Mouse (Mus musculus) forebrain, embryonic 11.5 days (tissue): ENCODE measurements around the gene Gpr18. TPM values are rescaled to one million over a fixed set of nuclear protein-coding genes. Genes with fewer than 3 reads are reported as not detected.
"Not testable (repeated sequence)": the region's sequence is repeated elsewhere in the genome, so short reads cannot be mapped to it uniquely, and the experiment has no call there.

Experiments
- ATAC-seq: fragments of 200-750 bp; cut with Nextera tagmentation; replicated peaks from 2 replicates; pipeline ENCODE4 v1.8.0; 2017; ENCODE audit warnings: moderate TSS enrichment; ENCODE audit not compliant: low FRiP score
- DNase-seq: peaks from one replicate; pipeline ENCODE4 v3.0.0-alpha.2; 2017; ENCODE audit warnings: low spot score
- H3K27ac ChIP-seq: fragments of 300-500 bp; sonication (generic); 2 replicates; pipeline ENCODE4 v1.5.1; 2014; ENCODE audit warnings: low read depth, low read length
- H3K27me3 ChIP-seq: fragments of 300-500 bp; sonication (generic); 2 replicates; pipeline ENCODE4 v1.6.1; 2014; ENCODE audit warnings: mild to moderate bottlenecking, low read length, mixed read lengths; ENCODE audit not compliant: control insufficient read depth, insufficient read depth
- H3K36me3 ChIP-seq: fragments of 300-500 bp; sonication (generic); 2 replicates; pipeline ENCODE4 v1.6.1; 2014; ENCODE audit warnings: mild to moderate bottlenecking, low read length, moderate library complexity, mixed read lengths; ENCODE audit not compliant: control insufficient read depth, insufficient read depth
- H3K4me1 ChIP-seq: fragments of 300-500 bp; sonication (generic); replicated peaks from 2 replicates; pipeline ENCODE4 v1.6.1; 2014; ENCODE audit warnings: low read length, mixed read lengths; ENCODE audit not compliant: control insufficient read depth, insufficient read depth
- H3K4me2 ChIP-seq: fragments of 300-500 bp; sonication (generic); 2 replicates; pipeline ENCODE4 v1.6.1; 2014; ENCODE audit warnings: low read depth, mild to moderate bottlenecking, low read length, moderate library complexity, mixed read lengths; ENCODE audit not compliant: severe bottlenecking
- H3K4me3 ChIP-seq: fragments of 300-500 bp; sonication (generic); 2 replicates; pipeline ENCODE4 v1.5.1; 2014; ENCODE audit warnings: low read depth, low read length
- H3K9ac ChIP-seq: fragments of 300-500 bp; sonication (generic); 2 replicates; pipeline ENCODE4 v1.6.1; 2014; ENCODE audit warnings: low read length
- H3K9me3 ChIP-seq: fragments of 300-500 bp; sonication (generic); 2 replicates; pipeline ENCODE4 v1.6.1; 2016; ENCODE audit warnings: low read length, mixed read lengths; ENCODE audit not compliant: control insufficient read depth
- WGBS: fragments of 180-500 bp; shearing (Covaris S2); extraction: QIAGEN DNeasy Blood & Tissue Kit; methylation state at CpG from one replicate; pipeline ENCODE4 v1.1.7; 2014; 5-methylcytosine and 5-hydroxymethylcytosine counted together
- polyA plus RNA-seq: library from polyadenylated mRNA; unstranded; fragments of >200 nt; fragmentation: Nextera tagmentation; extraction: Ambion mirVana; gene quantifications from 2 replicates; pipeline ENCODE4 v1.2.1, GENCODE M21; 2014

The Gpr18 gene
- polyA plus RNA-seq, 1 experiment from 2014 or later, result 0.49 TPM

GRCm38 (mm10) chr14:121865162-121865561 lies 50.4 kb downstream of the Gpr18 start:
- H3K27ac ChIP-seq, H3K36me3 ChIP-seq, H3K27me3 ChIP-seq, ATAC-seq, H3K4me3 ChIP-seq, H3K4me2 ChIP-seq, H3K4me1 ChIP-seq, H3K9me3 ChIP-seq, H3K9ac ChIP-seq: not testable (repeated sequence)
- WGBS, result 3% methylated on average over 2 of the region's 2 CpGs
- DNase-seq, result peak; percentile 78

Other genes starting within 250 kb of the Gpr18 start
- 4.2 and 4.7 TPM in 2 replicates for gene Dock9, start 117.9 kb downstream of the Gpr18 start, polyA plus RNA-seq
- 72.9 and 76.9 TPM in 2 replicates for gene Ubac2, start 37.2 kb downstream of the Gpr18 start, polyA plus RNA-seq
- 1.9 and 2.4 TPM in 2 replicates for gene Gpr183, start 49.4 kb upstream of the Gpr18 start, polyA plus RNA-seq
- gene Timm8a2, start 118.9 kb upstream of the Gpr18 start, polyA plus RNA-seq, result not detected in 2 replicates
- 125 and 130 TPM in 2 replicates for gene Tm9sf2, start 191.3 kb upstream of the Gpr18 start, polyA plus RNA-seq